Mouse (Mus musculus) heart, embryonic 12.5 days (tissue): Measurements from ENCODE around the gene Zfp280b. TPM values are rescaled to one million over a fixed set of nuclear protein-coding genes. Genes with fewer than 3 reads are reported as not detected.
"Not testable (repeated sequence)": the region's sequence is repeated elsewhere in the genome, so short reads cannot be mapped to it uniquely, and the experiment has no call there.

Experiments used
- ATAC-seq: fragments of 200-750 bp; cut with Nextera tagmentation; 2 replicates; pipeline ENCODE4 v1.8.0; 2017; ENCODE audit warnings: moderate TSS enrichment, moderate library complexity; ENCODE audit not compliant: insufficient number of reproducible peaks, low FRiP score
- H3K27ac ChIP-seq: fragments of 300-500 bp; sonication (generic); 2 replicates; pipeline ENCODE4 v1.5.1; 2016; ENCODE audit warnings: mild to moderate bottlenecking, moderate library complexity; ENCODE audit not compliant: poor library complexity, severe bottlenecking
- H3K27me3 ChIP-seq: fragments of 300-500 bp; sonication (generic); replicated peaks from 2 replicates; pipeline ENCODE4 v1.6.1; 2016; ENCODE audit warnings: mild to moderate bottlenecking, moderate library complexity
- H3K36me3 ChIP-seq: fragments of 300-500 bp; sonication (generic); 2 replicates; pipeline ENCODE4 v1.6.1; 2016; ENCODE audit warnings: mild to moderate bottlenecking, moderate library complexity
- H3K4me1 ChIP-seq: fragments of 300-500 bp; sonication (generic); replicated peaks from 2 replicates; pipeline ENCODE4 v1.6.1; 2016; ENCODE audit warnings: mild to moderate bottlenecking
- H3K4me2 ChIP-seq: fragments of 300-500 bp; sonication (generic); 2 replicates; pipeline ENCODE4 v1.6.1; 2016; ENCODE audit warnings: mild to moderate bottlenecking, moderate library complexity
- H3K4me3 ChIP-seq: fragments of 300-500 bp; sonication (generic); 2 replicates; pipeline ENCODE4 v1.5.1; 2016; ENCODE audit warnings: mild to moderate bottlenecking
- H3K9ac ChIP-seq: fragments of 300-500 bp; sonication (generic); 2 replicates; pipeline ENCODE4 v1.6.1; 2016; ENCODE audit warnings: mild to moderate bottlenecking, moderate library complexity
- H3K9me3 ChIP-seq: fragments of 300-500 bp; sonication (generic); replicated peaks from 2 replicates; pipeline ENCODE4 v1.6.1; 2016; ENCODE audit warnings: mild to moderate bottlenecking, moderate library complexity
- WGBS: fragments of 180-500 bp; shearing (Covaris S2); methylation state at CpG from one replicate; pipeline ENCODE4 v1.1.7; 2016; 5-methylcytosine and 5-hydroxymethylcytosine counted together
- polyA plus RNA-seq: library from polyadenylated mRNA; unstranded; fragments of >200 nt; fragmentation: Nextera tagmentation; extraction: Ambion mirVana; gene quantifications from 2 replicates; pipeline ENCODE4 v1.2.1, GENCODE M21; 2016

Zfp280b gene
- polyA plus RNA-seq = 19.2 and 19.7 TPM in 2 replicates

DNA sequence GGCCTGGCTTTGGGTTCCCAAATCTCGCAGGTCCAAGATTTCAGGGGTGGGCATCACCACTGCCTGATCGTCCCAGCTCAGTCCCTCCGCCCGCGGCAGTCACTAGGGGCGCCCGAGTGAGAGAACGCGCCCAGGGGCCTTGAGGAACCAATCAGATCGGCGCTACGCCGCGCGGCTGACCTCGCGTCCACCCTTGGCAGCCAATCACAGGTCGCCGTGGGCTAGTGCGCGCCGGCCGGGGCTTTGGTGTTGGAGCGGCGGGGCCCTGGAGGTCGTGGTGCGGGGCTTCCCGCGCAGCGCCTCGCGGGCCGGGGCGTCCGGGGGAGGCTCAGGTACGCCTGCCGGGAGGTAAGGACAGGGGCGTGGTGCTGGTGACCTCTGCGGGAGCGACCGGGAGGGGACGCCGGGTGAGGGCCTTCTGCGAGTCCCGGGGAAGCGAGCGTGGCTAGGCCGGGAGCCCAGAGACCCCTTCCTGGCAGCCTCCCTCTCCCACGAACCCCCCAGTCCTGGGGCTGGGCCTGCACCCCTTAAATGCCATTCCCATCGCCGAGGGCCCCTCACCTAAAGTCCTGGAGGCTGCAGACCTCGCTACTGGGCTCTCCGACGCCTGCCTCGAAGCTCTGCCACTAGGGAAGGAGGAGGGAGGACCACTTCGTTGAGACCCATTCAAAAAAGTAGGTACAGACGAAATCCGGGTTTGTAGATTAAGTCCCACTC lies at the start of gene Zfp280b:
Gene Zfp280b (plus strand): TSS at position 249 of the 717 bp plus-strand sequence.
- WGBS = under 1% methylated on average over 58 of the region's 58 CpGs
- H3K27me3 ChIP-seq = no peaks in the 10 kb centered on the region
- peak within 1 kb of the TSS; percentile 98 for H3K4me2 ChIP-seq
- H3K9ac ChIP-seq = peak within 1 kb of the TSS; percentile 94
- peak within 1 kb of the TSS; percentile 72 for H3K27ac ChIP-seq
- H3K4me3 ChIP-seq = peak within 1 kb of the TSS; percentile 88
- H3K4me1 ChIP-seq = peaks cover 19% of the 10 kb centered on the region
- ATAC-seq = peak; percentile 99
- H3K36me3 ChIP-seq = peaks cover 21% of the 10 kb centered on the region
- no peaks in the 10 kb centered on the region for H3K9me3 ChIP-seq

DNA sequence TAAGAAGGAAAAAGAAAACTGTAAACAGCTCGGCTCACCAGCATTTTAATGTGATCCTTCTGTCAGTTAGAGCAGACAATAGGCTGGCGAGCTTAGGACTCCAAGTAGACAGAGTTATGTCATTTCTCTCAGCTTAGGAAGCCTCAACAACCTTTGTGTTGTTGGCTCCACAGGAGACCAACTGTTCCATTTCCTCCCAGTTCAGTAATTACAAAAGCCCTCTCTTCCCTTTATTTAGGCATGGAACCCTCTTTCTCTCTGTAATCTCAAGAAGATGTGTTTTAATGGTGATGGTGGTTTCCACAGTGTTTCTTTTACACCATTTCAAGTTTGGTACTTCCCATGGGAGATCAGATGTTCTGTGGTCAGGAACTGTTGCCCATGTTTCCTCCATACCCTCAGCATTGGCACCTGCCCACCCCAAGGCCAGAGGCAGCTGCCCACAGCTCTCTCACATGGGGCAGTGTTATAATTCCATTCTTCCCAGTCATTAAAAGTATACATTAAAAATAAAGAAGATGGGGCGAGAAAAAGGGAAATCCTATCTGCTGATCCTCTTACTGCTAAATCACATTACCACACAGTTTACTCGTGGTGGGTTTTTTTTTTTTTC lies 41.9 kb upstream of the Zfp280b start:
- no peak for ATAC-seq
- Histone ChIP-seq H3K9me3 (no peaks in the 10 kb centered on the region), H3K4me3 (no peak overlapping the region)

DNA sequence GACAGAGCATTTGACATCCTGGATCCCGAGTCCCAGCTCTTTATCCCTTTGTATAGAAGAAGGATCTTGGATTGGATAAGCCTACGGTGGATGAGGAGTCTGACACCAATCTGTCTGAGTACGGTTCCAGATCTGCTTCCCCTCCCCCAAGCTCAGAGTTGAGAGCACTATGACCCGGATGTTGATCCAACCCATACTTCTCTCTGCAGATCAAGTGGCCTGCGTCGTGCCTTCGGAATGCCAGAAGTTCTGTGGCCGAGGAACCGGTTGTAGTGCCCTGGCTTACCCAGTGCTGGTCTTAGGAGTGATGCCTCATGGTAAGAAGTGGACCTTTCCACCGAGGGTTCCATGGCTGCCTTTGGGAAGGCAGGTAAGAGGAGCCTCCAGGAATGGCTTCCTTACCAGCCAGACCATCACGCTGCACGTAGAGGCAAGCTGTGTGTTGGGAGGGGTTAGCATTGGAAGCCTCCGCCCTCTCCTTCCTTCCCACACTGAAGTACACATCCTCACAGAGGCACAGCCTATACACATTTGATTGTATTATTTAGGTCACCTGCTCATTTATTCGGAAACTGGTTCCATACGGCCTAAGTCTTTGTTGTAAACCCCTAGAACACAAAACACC lies 38.7 kb upstream of the Zfp280b start:
- no peak for ATAC-seq
- 81% methylated on average over 15 of the region's 15 CpGs for WGBS
- H3K4me2 ChIP-seq = no peak overlapping the region

More for the DNA sequence above, 41.9 kb upstream of the Zfp280b start:
- Histone ChIP-seq H3K9ac (no peak overlapping the region), H3K4me1 (no peaks in the 10 kb centered on the region), H3K27me3 (no peaks in the 10 kb centered on the region), H3K36me3 (no peaks in the 10 kb centered on the region), H3K4me2 (no peak overlapping the region), H3K27ac (no peak overlapping the region)
- WGBS = 70% methylated on average over 4 of the region's 4 CpGs

DNA sequence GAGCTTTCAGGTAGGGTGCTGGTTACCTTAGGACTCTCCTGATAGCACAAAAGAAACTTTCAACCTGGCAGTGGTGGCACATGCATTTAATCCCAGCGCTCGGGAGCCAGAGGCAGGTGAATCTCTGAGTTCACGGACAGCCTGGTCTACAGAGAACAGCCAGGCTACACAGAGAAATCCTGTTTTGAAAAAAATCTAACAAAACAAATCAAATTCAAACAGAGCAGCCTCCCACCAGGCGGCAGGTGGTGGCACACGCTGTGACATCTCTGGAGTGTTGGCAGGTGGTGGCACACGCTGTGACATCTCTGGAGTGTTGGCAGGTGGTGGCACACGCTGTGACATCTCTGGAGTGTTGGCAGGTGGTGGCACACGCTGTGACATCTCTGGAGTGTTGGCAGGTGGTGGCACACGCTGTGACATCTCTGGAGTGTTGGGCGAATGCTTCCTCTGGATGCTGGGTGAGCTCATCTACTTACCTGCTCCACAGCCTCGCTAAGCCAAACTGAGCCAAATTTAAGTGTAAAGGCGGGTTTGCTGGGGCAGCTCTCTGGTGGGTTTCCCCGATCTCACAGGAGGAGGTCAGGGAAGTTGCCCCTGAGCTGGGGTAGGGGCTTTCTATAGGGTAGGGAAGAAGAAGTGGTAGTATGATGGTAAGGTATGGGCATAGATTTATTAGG lies 37.8 kb upstream of the Zfp280b start:
- 62% methylated on average over 13 of the region's 13 CpGs for WGBS
- H3K27me3 ChIP-seq, H3K4me1 ChIP-seq, H3K36me3 ChIP-seq, H3K4me3 ChIP-seq, ATAC-seq, H3K9ac ChIP-seq, H3K9me3 ChIP-seq, H3K27ac ChIP-seq, H3K4me2 ChIP-seq: not testable (repeated sequence)

More for the DNA sequence above, 38.7 kb upstream of the Zfp280b start:
- no peaks in the 10 kb centered on the region for H3K9me3 ChIP-seq
- no peak overlapping the region for H3K4me3 ChIP-seq
- no peaks in the 10 kb centered on the region for H3K27me3 ChIP-seq
- H3K27ac ChIP-seq = no peak overlapping the region
- no peaks in the 10 kb centered on the region for H3K4me1 ChIP-seq
- no peak overlapping the region for H3K9ac ChIP-seq
- no peaks in the 10 kb centered on the region for H3K36me3 ChIP-seq

DNA sequence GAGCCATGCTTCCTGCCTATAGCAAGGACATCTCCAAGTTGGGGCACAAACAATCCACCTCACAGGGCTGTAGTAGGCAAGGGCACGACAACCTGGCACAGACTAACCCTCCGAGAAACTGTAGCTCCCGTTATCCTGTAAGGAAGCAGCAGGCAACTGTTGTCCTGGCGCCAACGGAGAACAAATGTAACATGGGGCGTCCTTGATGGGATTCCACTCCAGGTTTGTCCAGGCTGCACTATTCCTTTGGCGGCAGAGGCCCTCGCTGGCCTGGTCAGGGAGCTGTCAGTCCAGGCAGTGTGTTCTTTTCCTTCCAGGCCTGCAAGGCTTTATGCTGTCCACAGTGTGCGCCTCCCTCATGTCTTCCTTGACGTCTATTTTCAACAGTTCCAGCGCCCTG lies 37.0 kb upstream of the Zfp280b start:
- H3K9ac ChIP-seq = no peak overlapping the region
- 71% methylated on average over 11 of the region's 11 CpGs for WGBS
- H3K27me3 ChIP-seq = no peaks in the 10 kb centered on the region
- no peaks in the 10 kb centered on the region for H3K9me3 ChIP-seq
- no peak overlapping the region for H3K4me3 ChIP-seq
- H3K27ac ChIP-seq = no peak overlapping the region
- no peak overlapping the region for H3K4me2 ChIP-seq
- no peak for ATAC-seq
- H3K36me3 ChIP-seq = no peaks in the 10 kb centered on the region
- H3K4me1 ChIP-seq = no peaks in the 10 kb centered on the region

DNA sequence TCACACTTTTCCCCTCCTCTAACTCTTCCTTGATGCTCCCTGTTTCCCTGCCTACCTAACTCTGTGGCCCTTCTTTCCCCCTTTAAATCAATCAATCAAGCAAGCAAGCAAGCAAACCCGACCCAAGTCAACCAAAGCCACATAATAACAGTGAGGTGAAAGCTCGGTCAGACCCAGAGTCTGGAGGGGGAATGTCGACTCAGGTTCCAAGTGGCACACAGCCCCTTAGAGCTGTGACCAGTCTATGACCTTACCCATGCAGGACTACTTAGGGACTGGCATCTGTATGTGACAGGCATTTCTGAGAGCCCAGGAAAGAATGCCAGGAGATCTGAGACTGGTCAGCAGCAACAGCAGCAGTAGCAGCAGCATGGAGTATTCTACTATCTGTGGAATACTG lies 36.1 kb upstream of the Zfp280b start:
- 58% methylated on average over 3 of the region's 3 CpGs for WGBS
- no peak for ATAC-seq
- Histone ChIP-seq H3K4me3 (no peak overlapping the region), H3K36me3 (no peaks in the 10 kb centered on the region), H3K9me3 (no peaks in the 10 kb centered on the region), H3K4me2 (no peak overlapping the region), H3K27ac (no peak overlapping the region), H3K27me3 (no peaks in the 10 kb centered on the region), H3K9ac (no peak overlapping the region), H3K4me1 (0 out of 2 replicates have a peak, but pooled peaks cover 4% of the 10 kb centered on the region)

DNA sequence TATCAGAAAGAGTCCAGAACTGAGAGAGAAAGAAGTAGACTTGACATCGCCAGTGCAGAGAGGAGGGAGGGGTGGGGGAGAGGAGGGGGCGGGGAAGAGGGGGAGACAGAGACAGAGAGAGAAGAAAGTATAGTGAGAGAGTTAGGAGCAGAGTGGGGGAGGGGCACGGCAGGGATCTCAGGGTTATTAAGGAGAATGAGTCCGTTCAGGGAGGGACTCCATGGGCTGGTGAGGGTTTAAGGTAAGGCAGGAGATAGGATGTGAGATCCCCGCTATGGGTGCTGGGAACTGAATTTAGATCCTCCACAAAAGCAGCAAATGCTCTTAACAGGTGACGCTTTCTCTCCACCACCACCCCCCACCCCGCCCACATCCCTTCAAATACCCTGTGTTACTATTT lies 31.3 kb upstream of the Zfp280b start:
- Histone ChIP-seq H3K4me2 (peak overlapping the region; percentile 37), H3K4me1 (peaks cover 14% of the 10 kb centered on the region), H3K9ac (no peak overlapping the region), H3K4me3 (no peak overlapping the region), H3K27me3 (no peaks in the 10 kb centered on the region), H3K9me3 (no peaks in the 10 kb centered on the region), H3K36me3 (no peaks in the 10 kb centered on the region), H3K27ac (no peak overlapping the region)
- WGBS = 28% methylated on average over 7 of the region's 7 CpGs
- ATAC-seq = no peak

DNA sequence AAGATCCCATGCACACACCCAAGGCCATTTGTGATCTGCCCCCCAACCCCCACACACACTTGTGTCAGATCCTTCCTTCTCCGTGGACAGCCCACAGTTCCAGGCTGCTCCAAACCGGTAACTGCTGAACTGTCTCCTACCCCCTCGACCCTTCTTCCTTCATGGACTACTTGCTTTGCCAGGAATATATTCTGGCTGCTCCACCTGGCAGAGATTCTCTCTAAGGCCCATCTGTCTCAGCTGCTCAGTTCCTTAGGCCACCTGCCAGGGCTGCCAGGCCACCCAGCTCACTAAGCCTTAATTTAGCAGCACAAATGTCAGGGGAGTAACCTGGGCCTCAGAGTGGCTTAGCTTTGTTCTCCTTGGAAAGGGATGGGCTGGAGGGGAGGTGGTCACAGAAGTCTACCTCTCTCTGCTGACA lies 30.3 kb upstream of the Zfp280b start:
- H3K9me3 ChIP-seq = no peaks in the 10 kb centered on the region
- H3K9ac ChIP-seq = no peak overlapping the region
- no peak overlapping the region for H3K4me2 ChIP-seq
- H3K4me3 ChIP-seq = no peak overlapping the region
- H3K27ac ChIP-seq = no peak overlapping the region
- WGBS = 30% methylated on average over 3 of the region's 3 CpGs
- H3K4me1 ChIP-seq = peaks cover 14% of the 10 kb centered on the region
- H3K27me3 ChIP-seq = no peaks in the 10 kb centered on the region
- no peak for ATAC-seq
- no peaks in the 10 kb centered on the region for H3K36me3 ChIP-seq

DNA sequence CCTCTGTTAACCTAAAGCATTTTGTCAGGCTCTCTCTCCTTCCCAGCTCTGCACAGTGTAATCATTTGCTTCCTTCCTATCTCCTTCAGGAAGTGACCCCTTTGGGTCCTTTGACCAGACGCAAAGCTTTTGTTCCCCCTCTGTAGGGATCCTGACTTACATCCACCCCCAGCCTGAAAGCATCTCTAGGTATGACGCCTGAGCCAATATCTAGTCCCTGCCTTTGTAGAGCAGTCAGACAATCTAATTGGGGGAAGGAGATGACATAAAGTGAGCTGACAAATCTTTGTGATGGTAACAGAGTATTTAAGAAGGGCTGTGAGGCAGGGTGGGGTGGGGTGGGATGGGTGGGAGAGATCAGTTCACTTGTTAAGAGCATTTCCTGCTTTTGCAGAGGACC lies 29.8 kb upstream of the Zfp280b start:
- no peaks in the 10 kb centered on the region for H3K9me3 ChIP-seq
- H3K4me3 ChIP-seq = no peak overlapping the region
- peaks cover 14% of the 10 kb centered on the region for H3K4me1 ChIP-seq
- H3K9ac ChIP-seq = no peak overlapping the region
- ATAC-seq = no peak
- H3K27me3 ChIP-seq = no peaks in the 10 kb centered on the region
- no peak overlapping the region for H3K27ac ChIP-seq
- 31% methylated on average over 2 of the region's 2 CpGs for WGBS
- no peak overlapping the region for H3K4me2 ChIP-seq
- H3K36me3 ChIP-seq = no peaks in the 10 kb centered on the region

DNA sequence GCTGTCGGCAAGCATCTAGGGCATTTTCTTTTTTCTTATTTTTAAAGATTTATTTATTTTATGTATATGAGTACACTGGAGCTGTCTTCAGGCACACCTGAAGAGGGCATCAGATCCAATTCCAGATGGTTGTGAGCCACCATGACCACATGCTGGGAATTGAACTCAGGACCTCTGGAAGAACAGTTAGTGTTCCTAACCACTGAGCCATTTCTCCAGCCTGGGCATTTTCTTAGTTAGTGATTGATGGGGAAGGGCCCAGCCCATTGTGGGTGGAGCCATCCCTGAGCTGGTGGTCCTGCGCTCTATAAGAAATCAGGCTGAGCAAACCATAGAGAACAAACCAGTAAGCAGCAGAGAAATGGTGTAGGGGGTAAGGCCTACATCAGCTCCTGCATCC lies 29.2 kb upstream of the Zfp280b start:
- no peak for ATAC-seq
- peaks cover 14% of the 10 kb centered on the region for H3K4me1 ChIP-seq

DNA sequence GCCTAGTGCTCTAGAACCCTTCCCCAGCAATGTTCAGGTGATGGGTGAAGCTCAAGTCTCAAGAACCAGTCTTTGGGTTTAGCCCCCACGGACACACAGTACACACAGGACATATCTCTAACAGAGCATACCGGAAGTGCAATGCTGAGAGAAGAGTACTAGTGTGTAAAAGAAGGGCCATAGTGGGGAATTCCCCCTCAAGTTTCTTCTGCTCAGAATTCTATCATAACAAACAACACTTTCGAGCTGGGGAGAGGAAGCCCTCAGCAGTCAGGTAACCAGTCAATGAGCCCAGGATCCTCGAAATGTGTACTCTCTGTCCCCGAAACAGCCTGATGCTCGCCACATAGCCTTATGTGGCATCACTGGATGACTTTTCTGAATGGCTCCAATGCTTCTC lies 26.1 kb upstream of the Zfp280b start:
- ATAC-seq = no peak
- Histone ChIP-seq H3K36me3 (no peaks in the 10 kb centered on the region), H3K4me2 (no peak overlapping the region), H3K27ac (no peak overlapping the region), H3K4me3 (no peak overlapping the region), H3K27me3 (no peaks in the 10 kb centered on the region), H3K9me3 (no peaks in the 10 kb centered on the region), H3K9ac (no peak overlapping the region), H3K4me1 (peaks cover 10% of the 10 kb centered on the region)
- 82% methylated on average over 6 of the region's 6 CpGs for WGBS

More for the DNA sequence above, 29.2 kb upstream of the Zfp280b start:
- no peak overlapping the region for H3K27ac ChIP-seq
- H3K4me2 ChIP-seq = no peak overlapping the region
- no peak overlapping the region for H3K9ac ChIP-seq
- no peaks in the 10 kb centered on the region for H3K36me3 ChIP-seq
- H3K9me3 ChIP-seq = no peaks in the 10 kb centered on the region
- no peak overlapping the region for H3K4me3 ChIP-seq
- H3K27me3 ChIP-seq = no peaks in the 10 kb centered on the region
- WGBS = 86% methylated on average over 2 of the region's 2 CpGs
